Mouse (Mus musculus) adrenal gland, adult 2 months (tissue): ENCODE data around the gene Sugt1. TPM values are rescaled to one million over a fixed set of nuclear protein-coding genes. Genes with fewer than 3 reads are reported as not detected.

ENCODE experiments used
- DNase-seq: peaks from one replicate; pipeline ENCODE4 v3.0.0; 2021
- microRNA-seq, 2 experiments: library from miRNA; unstranded; fragments of <30 nt; microRNA quantifications; one replicate each; pipeline ENCODE4 v1.2.0; 2021
- polyA plus RNA-seq: library from polyadenylated mRNA; depleted of rRNA; stranded (reverse); fragments of >200 nt; gene quantifications from 2 replicates; pipeline ENCODE4 v1.2.3, GENCODE M21; 2012; rRNA removed
- total RNA-seq, 2 experiments: library from RNA; stranded (reverse); gene quantifications; 2 replicates each; pipeline ENCODE4 v1.2.3; 2021

Gene Sugt1
- total and polyA plus RNA-seq, 3 experiments, result 4.3 to 130 (median 106) TPM

GRCm38 (mm10) chr14:79677891-79678687 is 90.6 kb downstream of the Sugt1 start:
- DNase-seq, result no peak

GRCm38 (mm10) chr14:79680652-79681051 is 93.2 kb downstream of the Sugt1 start:
- no peak for DNase-seq

Small RNAs within 50 kb of the gene (microRNA-seq; reads per million reads assigned to microRNA genes)
- gene Gm27857, result 0 reads per million in 2 experiments

Other genes starting within 250 kb of the Sugt1 start
- 10 to 100 TPM; 17.3 to 22.6 TPM for gene Naa16, start 196.9 kb upstream of the Sugt1 start, total RNA-seq
- gene Naa16, start 196.9 kb upstream of the Sugt1 start, polyA plus RNA-seq, result 0.58 and 1.7 TPM in 2 replicates
- gene Mtrf1, start 189.9 kb upstream of the Sugt1 start, total RNA-seq, result 1 to 10 TPM; 4.2 to 7.2 TPM
- 0.45 and 0.57 TPM in 2 replicates for gene Mtrf1, start 189.9 kb upstream of the Sugt1 start, polyA plus RNA-seq
- gene Kbtbd7, start 161.2 kb upstream of the Sugt1 start, total RNA-seq, result 1 to 10 TPM; 6.0 to 9.1 TPM
- gene Kbtbd7, start 161.2 kb upstream of the Sugt1 start, polyA plus RNA-seq, result 4.7 and 6.1 TPM in 2 replicates
- under 1 TPM; 0.12 to 0.28 TPM for gene Kbtbd6, start 135.9 kb upstream of the Sugt1 start, total RNA-seq
- gene Kbtbd6, start 135.9 kb upstream of the Sugt1 start, polyA plus RNA-seq, result 0.51 and 0.55 TPM in 2 replicates
- 10 to 100 TPM; 18.0 to 26.6 TPM for gene Elf1, start 106.5 kb upstream of the Sugt1 start, total RNA-seq
- 6.5 and 7.5 TPM in 2 replicates for gene Elf1, start 106.5 kb upstream of the Sugt1 start, polyA plus RNA-seq
- 10 to 100 TPM; 37.9 to 41.6 TPM for gene Wbp4, start 106.2 kb upstream of the Sugt1 start, total RNA-seq
- 4.5 and 5.0 TPM in 2 replicates for gene Wbp4, start 106.2 kb upstream of the Sugt1 start, polyA plus RNA-seq
- 1 to 10 TPM; 1.8 to 2.4 TPM for gene Cnmd, start 74.5 kb downstream of the Sugt1 start, total RNA-seq
- not detected in 2 replicates for gene Cnmd, start 74.5 kb downstream of the Sugt1 start, polyA plus RNA-seq
- under 1 TPM in 1 of 2 experiments, not detected in 1; 0.37 TPM for gene Pcdh8, start 183.6 kb downstream of the Sugt1 start, total RNA-seq
- 0.04 and 0.06 TPM in 2 replicates for gene Pcdh8, start 183.6 kb downstream of the Sugt1 start, polyA plus RNA-seq